25 mouse cellular contexts compared by ENCODE assay signal in genomic region chr14:41101242-41101641, GRCm38 (mm10). TPM values are rescaled to one million over a fixed set of nuclear protein-coding genes. Genes with fewer than 3 reads are reported as not detected.
"Had no signal": no experiment of that assay in that cellular context is flagged by ENCODE, and none has a peak within 500 bp of the region (broad histone marks: within the 10 kb centered on the region; RNA-seq: fewer than 3 reads in every experiment).

No protein-coding gene starts in this region.

- H3K4me1 ChIP-seq: neural tube, embryonic 13.5 days; neural tube, embryonic 15.5 days; stomach, embryonic 15.5 days had no signal

- H3K9ac ChIP-seq: neural tube, embryonic 13.5 days; neural tube, embryonic 15.5 days; stomach, embryonic 15.5 days had no signal

- H3K4me3 ChIP-seq: neural tube, embryonic 13.5 days; neural tube, embryonic 15.5 days; stomach, embryonic 15.5 days had no signal

- H3K36me3 ChIP-seq: neural tube, embryonic 13.5 days; neural tube, embryonic 15.5 days; stomach, embryonic 15.5 days had no signal

- H3K27me3 ChIP-seq: neural tube, embryonic 13.5 days; neural tube, embryonic 15.5 days; stomach, embryonic 15.5 days had no signal

- H3K9me3 ChIP-seq: neural tube, embryonic 13.5 days; neural tube, embryonic 15.5 days; stomach, embryonic 15.5 days had no signal

- H3K4me2 ChIP-seq: neural tube, embryonic 13.5 days; neural tube, embryonic 15.5 days; stomach, embryonic 15.5 days had no signal

- H3K27ac ChIP-seq: neural tube, embryonic 13.5 days; neural tube, embryonic 15.5 days; stomach, embryonic 15.5 days; stomach, postnatal 0 days had no signal

- DNase-seq: retina, postnatal 1 day; right cerebral cortex, adult 18-20 months; right cerebral cortex, postnatal 14 days; right cerebral cortex, postnatal 25 days; right cerebral cortex, postnatal 4 days; spleen, adult 18-20 months; thymus, adult 18-20 months; thymus, adult 2 months; thymus, postnatal 14 days; thymus, postnatal 25 days; thymus, postnatal 36 days; thymus, postnatal 4 days had no signal

RNA-seq across cellular contexts. Expression of gene Mat1a, which starts 3.6 kb away (rescaled TPM):
- total RNA-seq: neutrophil, adult 5-6 weeks had no signal
- polyA plus RNA-seq: neural tube, embryonic 13.5 days; neural tube, embryonic 14.5 days; neural tube, embryonic 15.5 days; small intestine, adult 2 months; stomach, embryonic 14.5 days; urinary bladder, adult 2 months had no signal

RNA-seq across cellular contexts. Expression of gene Dydc1, which starts 28.5 kb away (rescaled TPM):
- total RNA-seq: neutrophil, adult 5-6 weeks had no signal
- polyA plus RNA-seq: neural tube, embryonic 13.5 days; neural tube, embryonic 14.5 days; neural tube, embryonic 15.5 days; small intestine, adult 2 months; spleen, adult 2 months; stomach, embryonic 14.5 days; stomach, embryonic 15.5 days; stomach, embryonic 16.5 days; stomach, postnatal 0 days; thymus, postnatal 0 days; urinary bladder, adult 2 months had no signal

RNA-seq across cellular contexts. Expression of gene Sftpa1, which starts 30.3 kb away (rescaled TPM):
- total RNA-seq: neutrophil, adult 5-6 weeks had no signal
- polyA plus RNA-seq: neural tube, embryonic 14.5 days; neural tube, embryonic 15.5 days; small intestine, adult 2 months; spleen, adult 2 months; stomach, embryonic 14.5 days; stomach, embryonic 15.5 days; stomach, embryonic 16.5 days; stomach, postnatal 0 days; testis, adult 2 months; urinary bladder, adult 2 months had no signal

RNA-seq across cellular contexts. Expression of gene Dydc2, which starts 32.2 kb away (rescaled TPM):
- total RNA-seq: neutrophil, adult 5-6 weeks had no signal
- polyA plus RNA-seq: neural tube, embryonic 13.5 days; small intestine, adult 2 months; spleen, adult 2 months; stomach, embryonic 14.5 days; stomach, embryonic 15.5 days; stomach, embryonic 16.5 days; stomach, postnatal 0 days; thymus, adult 2 months; urinary bladder, adult 2 months had no signal

RNA-seq across cellular contexts. Expression of gene Mbl1, which starts 50.0 kb away (rescaled TPM):
- polyA plus RNA-seq: neural tube, embryonic 13.5 days; neural tube, embryonic 14.5 days; neural tube, embryonic 15.5 days; small intestine, adult 2 months; spleen, adult 2 months; stomach, embryonic 14.5 days; stomach, postnatal 0 days; thymus, adult 2 months; thymus, postnatal 0 days; urinary bladder, adult 2 months had no signal
